Mouse (Mus musculus) granulocyte monocyte progenitor cell, adult 5-6 weeks (primary cell): ENCODE measurements around the gene Dpp4. TPM values are rescaled to one million over a fixed set of nuclear protein-coding genes. Genes with fewer than 3 reads are reported as not detected.

Experiments
- ATAC-seq: replicated peaks from 2 replicates; pipeline ENCODE4 v1.8.0; 2016; ENCODE audit warnings: mild to moderate bottlenecking, moderate TSS enrichment, inconsistent platforms; ENCODE audit not compliant: poor library complexity, severe bottlenecking
- total RNA-seq, 2 experiments: library from RNA; stranded (forward) in 1 of 2; stranded (reverse) in 1 of 2; fragments of 200-712, 200-1000 nt in 1 of 2; fragments of >200 nt in 1 of 2; fragmentation: Nextera tagmentation in 1 of 2; gene quantifications; 2 replicates each; pipeline ENCODE4 v1.2.3; 2014 to 2017

The Dpp4 gene
- total RNA-seq, 2 experiments from 2014 or later: 13.8 to 15.2 TPM

GRCm38 (mm10) chr2:62323078-62323637 is 88.9 kb downstream of the Dpp4 start:
- no peak for ATAC-seq

DNA sequence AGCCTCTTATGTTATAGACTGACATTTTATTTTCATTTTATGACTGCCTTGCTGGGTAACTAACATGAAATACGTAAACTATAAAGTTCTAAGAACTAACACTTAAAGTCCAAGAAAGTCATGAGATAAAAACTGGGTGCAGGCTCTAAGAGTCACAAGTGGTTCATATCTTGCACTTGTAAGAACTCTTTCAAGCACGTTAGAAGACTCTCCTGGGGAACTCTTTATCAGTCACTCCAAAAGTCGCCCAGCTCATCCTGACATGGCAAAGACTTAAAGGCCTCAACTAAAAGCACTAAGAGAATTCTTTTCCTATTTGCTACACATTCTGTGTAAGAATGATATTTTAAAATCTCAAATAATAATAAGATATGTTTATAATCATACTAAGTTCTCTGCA is 92.5 kb downstream of the Dpp4 start:
- no peak for ATAC-seq

DNA sequence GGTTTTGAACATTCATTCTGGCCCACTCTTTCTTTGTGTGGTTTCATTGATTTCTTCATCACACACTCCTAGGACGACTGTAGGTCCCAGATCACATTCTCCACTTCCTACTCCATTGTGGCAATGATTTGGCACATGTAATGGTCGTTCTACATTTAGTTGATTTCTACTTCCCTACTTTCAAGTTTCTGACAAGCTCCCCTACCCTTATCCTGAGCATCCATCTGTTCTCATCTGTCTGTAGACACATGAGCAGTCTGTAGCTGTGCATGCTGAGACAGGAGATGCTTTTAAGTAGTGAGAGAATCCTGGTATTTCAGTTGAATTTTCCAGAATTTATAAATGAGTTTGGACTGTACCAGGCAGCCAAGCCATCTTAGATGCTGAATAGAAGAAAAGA is 95.1 kb downstream of the Dpp4 start:
- ATAC-seq: no peak; the same call in 1 of the 2 replicates

GRCm38 (mm10) chr2:62307477-62307876 is 104.6 kb downstream of the Dpp4 start:
- no peak for ATAC-seq

DNA sequence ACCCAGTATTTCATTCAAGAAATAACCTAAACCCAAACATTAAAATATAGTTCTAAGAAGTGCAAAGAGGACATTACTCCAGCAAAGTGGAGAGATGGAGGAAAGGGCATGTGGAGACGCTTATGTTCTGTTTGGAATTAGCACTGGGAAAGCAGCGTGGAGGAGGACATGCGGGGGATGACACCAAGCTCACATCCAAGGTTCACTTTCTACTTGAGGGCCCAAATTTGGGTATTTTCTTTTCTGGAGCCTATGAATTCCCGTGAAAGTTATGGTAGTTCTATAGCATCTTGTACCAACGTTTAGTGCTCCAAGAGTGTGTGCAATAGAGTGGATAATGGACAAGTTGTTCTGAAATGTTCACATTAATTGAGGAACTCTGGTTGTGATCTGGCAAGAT is 105.1 kb downstream of the Dpp4 start:
- ATAC-seq: no peak

DNA sequence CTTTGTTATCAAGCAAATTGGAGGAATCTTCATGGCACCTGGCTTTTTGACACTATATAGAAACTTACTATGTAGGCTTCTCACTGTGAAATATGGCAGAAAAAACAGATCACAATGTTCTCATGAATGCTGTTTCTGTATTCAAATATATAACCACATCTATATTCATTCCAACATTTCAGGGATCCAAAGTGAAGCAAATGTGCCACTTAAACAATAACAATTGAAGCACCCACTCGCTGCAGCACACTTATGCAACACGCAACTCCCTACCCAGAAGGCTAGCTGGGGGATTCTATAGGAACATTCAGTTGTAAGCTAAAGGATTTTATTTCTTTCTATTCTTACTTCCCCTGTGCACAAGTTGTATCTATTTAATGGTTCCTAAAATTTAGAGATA is 110.3 kb downstream of the Dpp4 start:
- ATAC-seq: no peak

- ATAC-seq: peak; percentile 30; the same call in 1 of the 2 replicates
Measured at GRCm38 (mm10) chr2:62293846-62294245, 118.2 kb downstream of the Dpp4 start.

GRCm38 (mm10) chr2:62287532-62287931 is 124.5 kb downstream of the Dpp4 start:
- no peak for ATAC-seq

GRCm38 (mm10) chr2:62285847-62286246 is 126.2 kb downstream of the Dpp4 start:
- no peak for ATAC-seq

GRCm38 (mm10) chr2:62285026-62285425 is 127.0 kb downstream of the Dpp4 start:
- ATAC-seq: no peak

Other genes starting within 250 kb of the Dpp4 start
- not detected in 2 replicates for gene Gcg, start 71.4 kb upstream of the Dpp4 start, total RNA-seq (2014; fragmentation: Nextera tagmentation)
- not detected in 2 replicates for gene Gcg, start 71.4 kb upstream of the Dpp4 start, total RNA-seq (2017)
- 13.2 TPM in 1 of 2 replicates, not detected in the other for gene Fap, start 161.8 kb upstream of the Dpp4 start, total RNA-seq (2014; fragmentation: Nextera tagmentation)
- not detected in 2 replicates for gene Fap, start 161.8 kb upstream of the Dpp4 start, total RNA-seq (2017)
- gene Ifih1, start 234.0 kb upstream of the Dpp4 start, total RNA-seq (2014; fragmentation: Nextera tagmentation): 8.8 and 10.1 TPM in 2 replicates
- 14.4 and 19.9 TPM in 2 replicates for gene Ifih1, start 234.0 kb upstream of the Dpp4 start, total RNA-seq (2017)